Mouse (Mus musculus): ENCODE data around the gene Npepl1. TPM values are rescaled to one million over a fixed set of nuclear protein-coding genes. Genes with fewer than 3 reads are reported as not detected.

The Npepl1 gene
- total RNA-seq, 2 experiments from 2014 or later: 64.1 to 65.0 TPM

Other genes with a start within 250 kb of the Npepl1 start
- gene Stx16, start 34.0 kb upstream of the Npepl1 start, total RNA-seq (2021): 10 to 100 TPM; 37.5 to 38.3 TPM
- gene Gnas, start 174.0 kb downstream of the Npepl1 start, total RNA-seq (2021): 1,000 to 10,000 TPM; 1,794 to 1,822 TPM
- 1 to 10 TPM; 2.2 to 3.4 TPM for gene Gm20721, start 236.4 kb downstream of the Npepl1 start, total RNA-seq (2021)